Mouse (Mus musculus) adrenal gland, adult (tissue): Measurements from ENCODE around the gene Wdr60.
A peak's percentile ranks its signal among the peaks of the same experiment; 100 is the strongest.

Source experiments
- DNase-seq, 2 experiments: peaks; one replicate each; pipeline ENCODE4 v3.0.0; 2022 to 2023; ENCODE audit warnings: low spot score in 1 of 2; ENCODE audit not compliant: inconsistent age in 2 of 2

Wdr60 gene

GRCm38 (mm10) chr12:116193952-116194351 is 68.9 kb downstream of the Wdr60 start:
- DNase-seq: no peak

- no peak for DNase-seq
These were observed 79.4 kb downstream of the Wdr60 start for GRCm38 (mm10) chr12:116183212-116183935.

DNA sequence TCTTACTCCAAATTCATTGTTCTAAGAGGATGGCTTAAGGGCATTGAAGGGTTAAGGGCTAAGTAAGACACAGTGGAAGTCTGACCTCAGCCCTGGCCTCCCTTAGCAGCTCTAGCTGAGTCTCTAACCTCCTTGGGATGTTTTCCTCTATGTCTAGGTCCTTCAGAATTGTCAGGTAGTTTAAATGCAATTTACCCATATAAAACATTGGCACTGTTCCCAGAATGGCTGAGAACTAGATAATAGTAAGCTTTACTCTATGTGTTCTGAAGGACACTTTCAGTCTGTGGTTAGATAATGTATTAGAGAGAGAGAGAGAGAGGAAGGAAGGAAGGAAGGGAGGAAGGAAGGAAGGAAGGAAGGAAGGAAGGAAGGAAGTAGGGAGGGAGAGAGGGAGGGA is 80.4 kb downstream of the Wdr60 start:
- no peak for DNase-seq

- DNase-seq: peak; percentile 56 to 83
These were observed 81.3 kb downstream of the Wdr60 start for GRCm38 (mm10) chr12:116181436-116182050.

DNA sequence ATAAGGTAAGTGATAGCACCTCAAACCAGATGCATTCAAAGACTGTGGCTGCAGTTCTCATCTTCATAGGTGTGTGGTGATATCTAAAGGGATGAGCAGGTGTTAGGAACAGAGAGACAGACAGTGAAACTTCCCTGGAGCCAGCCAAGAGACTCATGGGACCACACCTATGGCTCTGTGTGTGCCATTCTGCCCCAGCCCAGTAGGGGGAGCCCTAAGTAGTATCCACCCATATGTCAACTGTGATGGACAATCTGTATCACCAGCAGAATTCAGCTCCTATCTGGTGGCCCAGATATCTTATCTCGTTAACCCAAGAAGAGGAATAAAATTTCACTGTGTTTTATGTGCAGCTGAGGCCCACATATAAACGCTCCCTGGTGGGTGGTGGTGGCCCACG is 85.9 kb downstream of the Wdr60 start:
- peak; percentile 11 to 65 for DNase-seq

DNA sequence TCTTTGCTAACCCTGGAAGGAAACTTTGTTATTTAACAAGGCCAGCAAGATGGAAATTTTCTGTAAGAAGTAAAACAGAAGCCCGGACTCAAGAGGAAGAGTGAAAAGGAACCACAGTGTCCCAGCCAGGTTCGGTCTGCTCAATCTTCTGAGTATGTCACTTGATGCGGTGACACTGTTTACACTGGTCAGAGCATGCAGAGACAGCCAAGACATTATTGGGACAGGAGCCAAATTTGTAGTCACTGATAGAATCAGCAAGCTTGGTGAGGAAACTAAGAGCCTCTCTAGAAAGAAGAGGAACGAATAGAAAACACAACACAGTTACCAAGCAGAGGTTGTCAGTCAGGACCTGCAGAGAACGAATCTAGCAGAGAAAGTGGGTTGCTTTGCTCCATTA is 93.2 kb downstream of the Wdr60 start:
- peak in 1 of 2 experiments; percentile 51 for DNase-seq

GRCm38 (mm10) chr12:116165368-116165767 is 97.5 kb downstream of the Wdr60 start:
- DNase-seq: no peak

DNA sequence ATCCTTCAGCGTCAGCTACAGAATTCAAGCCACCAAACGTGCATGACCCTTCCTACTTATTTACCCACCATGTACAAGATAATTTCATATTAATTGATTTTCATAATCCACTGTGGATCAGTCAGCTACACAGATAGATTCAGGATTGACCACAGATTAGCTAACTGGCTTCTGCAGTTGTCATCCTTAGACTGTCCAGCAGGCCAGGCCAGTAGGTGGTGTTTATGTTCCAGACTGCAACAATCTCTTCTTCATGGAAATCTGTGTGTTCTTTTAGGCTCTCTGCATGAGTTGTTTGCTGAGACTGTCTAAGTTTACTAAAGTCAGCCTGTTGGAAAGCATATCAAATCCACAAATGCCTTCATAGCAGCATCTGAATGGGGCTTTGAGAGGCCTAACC is 103.1 kb downstream of the Wdr60 start:
- DNase-seq: no peak

- no peak for DNase-seq
These were observed 103.6 kb downstream of the Wdr60 start for GRCm38 (mm10) chr12:116159223-116159622.

GRCm38 (mm10) chr12:116156792-116157532 is 105.9 kb downstream of the Wdr60 start:
- no peak for DNase-seq
